Mouse (Mus musculus): ENCODE measurements around the gene Akt3. TPM values are rescaled to one million over a fixed set of nuclear protein-coding genes. Genes with fewer than 3 reads are reported as not detected.

Gene Akt3
- polyA plus RNA-seq, 1 experiment from 2014 or later, result 23.7 TPM

GRCm38 (mm10) chr1:177089515-177089914 is 168.5 kb downstream of the Akt3 start:
- no peak overlapping the region for H3K9ac ChIP-seq
- no peaks in the 10 kb centered on the region for H3K36me3 ChIP-seq
- H3K27me3 ChIP-seq (replicated peaks), result no peaks in the 10 kb centered on the region
- H3K27ac ChIP-seq, result no peak overlapping the region
- 0 out of 2 replicates have a peak, but pooled peaks cover 4% of the 10 kb centered on the region for H3K4me1 ChIP-seq
- H3K4me2 ChIP-seq (replicated peaks), result no peak overlapping the region
- no peaks in the 10 kb centered on the region for H3K9me3 ChIP-seq
- no peak overlapping the region for H3K4me3 ChIP-seq
- no peak for ATAC-seq (ENCODE audit: low FRiP score, low read depth)
- 48% methylated on average over 3 of the region's 3 CpGs for WGBS

GRCm38 (mm10) chr1:177089048-177089447 is 169.0 kb downstream of the Akt3 start:
- Histone ChIP-seq H3K4me1 (0 out of 2 replicates have a peak, but pooled peaks cover 4% of the 10 kb centered on the region), H3K27me3 (replicated peaks) (no peaks in the 10 kb centered on the region), H3K4me3 (no peak overlapping the region), H3K9ac (no peak overlapping the region), H3K36me3 (no peaks in the 10 kb centered on the region), H3K9me3 (no peaks in the 10 kb centered on the region), H3K4me2 (replicated peaks) (no peak overlapping the region), H3K27ac (no peak overlapping the region)
- ATAC-seq (ENCODE audit: low FRiP score, low read depth), result no peak
- 81% methylated on average over 4 of the region's 4 CpGs for WGBS

GRCm38 (mm10) chr1:177081957-177082645 is 175.9 kb downstream of the Akt3 start:
- Histone ChIP-seq H3K4me1 (no peaks in the 10 kb centered on the region), H3K4me3 (no peak overlapping the region), H3K4me2 (replicated peaks) (no peak overlapping the region), H3K27ac (no peak overlapping the region), H3K36me3 (no peaks in the 10 kb centered on the region), H3K27me3 (replicated peaks) (no peaks in the 10 kb centered on the region), H3K9ac (no peak overlapping the region), H3K9me3 (no peaks in the 10 kb centered on the region)
- 0 out of 2 replicates have a peak, but pooled peaks have one; percentile 21 for ATAC-seq (ENCODE audit: low FRiP score, low read depth)
- 80% methylated on average over 1 of the region's 1 CpGs for WGBS

GRCm38 (mm10) chr1:177069161-177069560 is 188.8 kb downstream of the Akt3 start:
- 97% methylated on average over 2 of the region's 2 CpGs for WGBS

GRCm38 (mm10) chr1:177067123-177067646 is 190.8 kb downstream of the Akt3 start:
- no peak overlapping the region for H3K27ac ChIP-seq
- H3K9me3 ChIP-seq, result no peaks in the 10 kb centered on the region
- H3K4me2 ChIP-seq (replicated peaks), result no peak overlapping the region
- H3K4me3 ChIP-seq, result no peak overlapping the region
- ATAC-seq (ENCODE audit: low FRiP score, low read depth), result no peak
- H3K9ac ChIP-seq, result no peak overlapping the region
- 75% methylated on average over 8 of the region's 8 CpGs for WGBS
- H3K4me1 ChIP-seq, result no peaks in the 10 kb centered on the region
- H3K36me3 ChIP-seq, result 0 out of 2 replicates have a peak, but pooled peaks cover under 1% of the 10 kb centered on the region
- H3K27me3 ChIP-seq (replicated peaks), result no peaks in the 10 kb centered on the region

More at GRCm38 (mm10) chr1:177069161-177069560, 188.8 kb downstream of the Akt3 start:
- no peak overlapping the region for H3K4me2 ChIP-seq (replicated peaks)
- no peaks in the 10 kb centered on the region for H3K27me3 ChIP-seq (replicated peaks)
- H3K36me3 ChIP-seq, result no peaks in the 10 kb centered on the region
- H3K9ac ChIP-seq, result no peak overlapping the region
- H3K4me1 ChIP-seq, result no peaks in the 10 kb centered on the region
- no peak for ATAC-seq (ENCODE audit: low FRiP score, low read depth)
- no peak overlapping the region for H3K27ac ChIP-seq
- no peak overlapping the region for H3K4me3 ChIP-seq
- no peaks in the 10 kb centered on the region for H3K9me3 ChIP-seq

GRCm38 (mm10) chr1:177065732-177066131 is 192.3 kb downstream of the Akt3 start:
- Histone ChIP-seq H3K9me3 (no peaks in the 10 kb centered on the region), H3K4me1 (no peaks in the 10 kb centered on the region), H3K4me3 (no peak overlapping the region), H3K9ac (no peak overlapping the region), H3K27me3 (replicated peaks) (no peaks in the 10 kb centered on the region), H3K4me2 (replicated peaks) (no peak overlapping the region), H3K27ac (no peak overlapping the region), H3K36me3 (0 out of 2 replicates have a peak, but pooled peaks cover 4% of the 10 kb centered on the region)
- no peak for ATAC-seq (ENCODE audit: low FRiP score, low read depth)

GRCm38 (mm10) chr1:177061761-177062160 is 196.2 kb downstream of the Akt3 start:
- Histone ChIP-seq H3K9ac (no peak overlapping the region), H3K36me3 (peaks cover 4% of the 10 kb centered on the region; the same call in 1 of the 2 replicates), H3K9me3 (no peaks in the 10 kb centered on the region), H3K27me3 (replicated peaks) (no peaks in the 10 kb centered on the region), H3K4me1 (no peaks in the 10 kb centered on the region), H3K4me2 (replicated peaks) (no peak overlapping the region), H3K4me3 (no peak overlapping the region), H3K27ac (no peak overlapping the region)
- 91% methylated on average over 2 of the region's 2 CpGs for WGBS
- no peak for ATAC-seq (ENCODE audit: low FRiP score, low read depth)

- Histone ChIP-seq H3K9me3 (no peaks in the 10 kb centered on the region), H3K27ac (no peak overlapping the region), H3K9ac (no peak overlapping the region), H3K4me1 (no peaks in the 10 kb centered on the region), H3K4me3 (no peak overlapping the region), H3K36me3 (no peaks in the 10 kb centered on the region; the same call in 1 of the 2 replicates), H3K4me2 (replicated peaks) (no peak overlapping the region), H3K27me3 (replicated peaks) (no peaks in the 10 kb centered on the region)
- WGBS, result 61% methylated on average over 2 of the region's 2 CpGs
- no peak for ATAC-seq (ENCODE audit: low FRiP score, low read depth)
Measured at GRCm38 (mm10) chr1:177054891-177055290, 203.1 kb downstream of the Akt3 start.

GRCm38 (mm10) chr1:177051366-177051963 is 206.5 kb downstream of the Akt3 start:
- no peak overlapping the region for H3K9ac ChIP-seq
- no peak overlapping the region for H3K27ac ChIP-seq
- H3K4me3 ChIP-seq, result no peak overlapping the region
- no peaks in the 10 kb centered on the region for H3K36me3 ChIP-seq
- 84% methylated on average over 11 of the region's 11 CpGs for WGBS
- no peak overlapping the region for H3K4me2 ChIP-seq (replicated peaks)
- no peak for ATAC-seq (ENCODE audit: low FRiP score, low read depth)
- no peaks in the 10 kb centered on the region for H3K27me3 ChIP-seq (replicated peaks)
- H3K4me1 ChIP-seq, result no peaks in the 10 kb centered on the region
- no peaks in the 10 kb centered on the region for H3K9me3 ChIP-seq

GRCm38 (mm10) chr1:177048773-177049172 is 209.2 kb downstream of the Akt3 start:
- H3K27ac ChIP-seq, result no peak overlapping the region
- H3K27me3 ChIP-seq (replicated peaks), result no peaks in the 10 kb centered on the region
- no peak overlapping the region for H3K4me2 ChIP-seq (replicated peaks)
- H3K4me3 ChIP-seq, result no peak overlapping the region
- H3K9ac ChIP-seq, result no peak overlapping the region
- no peak for ATAC-seq (ENCODE audit: low FRiP score, low read depth)
- 95% methylated on average over 2 of the region's 2 CpGs for WGBS
- H3K4me1 ChIP-seq, result no peaks in the 10 kb centered on the region
- H3K9me3 ChIP-seq, result no peaks in the 10 kb centered on the region
- no peaks in the 10 kb centered on the region for H3K36me3 ChIP-seq

GRCm38 (mm10) chr1:177046963-177047362 is 211.0 kb downstream of the Akt3 start:
- Histone ChIP-seq H3K4me3 (no peak overlapping the region), H3K27me3 (replicated peaks) (no peaks in the 10 kb centered on the region), H3K4me2 (replicated peaks) (no peak overlapping the region), H3K36me3 (no peaks in the 10 kb centered on the region), H3K9ac (no peak overlapping the region), H3K4me1 (no peaks in the 10 kb centered on the region), H3K27ac (no peak overlapping the region), H3K9me3 (no peaks in the 10 kb centered on the region)
- ATAC-seq (ENCODE audit: low FRiP score, low read depth), result no peak
- WGBS, result 90% methylated on average over 2 of the region's 2 CpGs

- Histone ChIP-seq H3K9me3 (no peaks in the 10 kb centered on the region), H3K27ac (no peak overlapping the region), H3K4me2 (replicated peaks) (no peak overlapping the region), H3K27me3 (replicated peaks) (no peaks in the 10 kb centered on the region), H3K9ac (no peak overlapping the region), H3K4me3 (no peak overlapping the region), H3K4me1 (no peaks in the 10 kb centered on the region), H3K36me3 (no peaks in the 10 kb centered on the region)
- no peak for ATAC-seq (ENCODE audit: low FRiP score, low read depth)
Measured at GRCm38 (mm10) chr1:177045885-177046284, 212.1 kb downstream of the Akt3 start.

All from neural tube, embryonic 12.5 days (tissue).